Mouse (Mus musculus) liver, embryonic 14.5 days (tissue): ENCODE data around the gene Fkbp8.

Experiments
- CTCF ChIP-seq: IDR thresholded peaks from 2 replicates; pipeline ENCODE4 v1.5.1; 2016; ENCODE audit warnings: antibody characterized with exemption, low read depth, control low read depth
- EP300 ChIP-seq: IDR thresholded peaks from 2 replicates; pipeline ENCODE4 v1.6.1; 2016; ENCODE audit warnings: antibody characterized with exemption, low read depth

DNA sequence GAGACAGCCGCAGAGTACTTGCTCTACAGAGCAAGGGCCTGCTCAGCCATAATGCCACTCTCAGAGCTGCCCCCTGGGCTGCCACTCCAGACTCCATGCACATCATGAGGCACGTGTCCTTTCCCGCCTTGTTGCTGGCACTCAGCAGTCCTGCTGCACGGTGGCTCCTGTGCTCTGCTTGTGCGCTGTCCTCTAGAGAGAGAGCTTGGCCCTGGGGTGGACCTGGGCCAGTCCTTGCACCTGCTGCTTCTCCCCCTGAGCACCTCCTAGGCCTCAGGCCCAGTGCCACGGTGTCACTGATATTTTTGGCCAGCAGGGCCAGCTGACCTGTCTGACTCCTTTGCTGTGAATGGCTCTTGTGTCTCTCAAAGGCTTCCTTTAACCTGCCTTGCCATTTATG, 43.5 kb downstream of the Fkbp8 start:
- TF ChIP-seq CTCF (no peak), EP300 (no peak)
